Mouse (Mus musculus): ENCODE results near the gene Cdc14b.

Gene Cdc14b

DNA sequence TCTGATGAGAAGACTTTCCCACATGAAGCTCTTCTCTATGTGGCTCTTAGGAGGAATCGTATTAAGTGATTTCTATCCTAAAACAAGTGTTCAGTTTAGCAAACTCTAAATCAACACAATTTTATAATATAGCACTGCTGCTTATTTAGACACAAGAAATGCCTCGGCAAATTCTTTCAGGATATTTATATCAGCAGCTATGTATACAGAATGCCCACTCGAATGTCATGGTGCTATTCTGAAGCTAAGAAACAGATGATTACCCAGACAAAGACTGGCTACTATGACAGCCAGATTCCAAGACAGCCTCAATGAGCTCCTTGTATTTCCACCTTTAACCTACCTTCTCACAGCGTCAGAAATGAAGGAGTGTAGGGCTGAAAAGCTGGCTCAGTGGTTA is 42.0 kb downstream of the Cdc14b start:
- DNase-seq: no peak

DNA sequence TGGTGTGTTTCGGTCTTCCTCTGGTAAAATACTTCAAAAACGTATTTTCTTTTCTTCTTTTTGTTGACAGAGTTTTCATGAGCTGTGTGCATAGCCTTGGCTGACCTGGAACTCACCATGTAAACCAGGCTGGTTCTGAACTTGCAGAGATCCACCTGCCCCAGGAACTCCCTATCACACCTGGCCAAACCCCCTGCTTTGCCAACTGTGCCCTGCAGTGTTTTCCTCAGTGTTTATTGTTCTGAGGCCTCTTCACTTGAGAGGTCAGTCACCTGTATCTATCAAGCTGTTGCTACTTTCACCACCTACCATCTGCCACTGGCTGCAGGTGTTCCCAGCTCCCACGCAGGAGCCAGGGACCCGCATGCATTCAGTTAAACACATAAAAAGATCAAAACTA is 48.4 kb downstream of the Cdc14b start:
- no peak for DNase-seq

DNA sequence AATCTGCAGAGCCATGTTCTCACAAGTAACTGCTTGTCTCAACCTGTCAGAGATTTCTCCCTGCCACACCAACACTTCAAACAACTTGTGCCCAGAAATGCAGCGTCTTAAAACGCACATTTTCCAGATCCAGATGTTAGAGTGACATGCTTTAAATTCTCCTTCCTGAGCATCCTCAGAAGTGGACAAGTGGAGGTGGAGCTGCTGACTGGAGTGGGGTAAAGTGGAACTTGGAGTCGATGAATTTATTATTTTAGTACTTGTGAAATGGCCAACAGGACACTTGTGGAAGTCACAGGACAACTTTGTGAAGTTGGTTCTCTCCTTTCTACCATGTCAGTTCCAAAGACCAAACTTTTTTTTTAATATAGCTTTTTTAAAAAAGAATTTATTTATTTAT is 49.4 kb downstream of the Cdc14b start:
- no peak for DNase-seq

DNA sequence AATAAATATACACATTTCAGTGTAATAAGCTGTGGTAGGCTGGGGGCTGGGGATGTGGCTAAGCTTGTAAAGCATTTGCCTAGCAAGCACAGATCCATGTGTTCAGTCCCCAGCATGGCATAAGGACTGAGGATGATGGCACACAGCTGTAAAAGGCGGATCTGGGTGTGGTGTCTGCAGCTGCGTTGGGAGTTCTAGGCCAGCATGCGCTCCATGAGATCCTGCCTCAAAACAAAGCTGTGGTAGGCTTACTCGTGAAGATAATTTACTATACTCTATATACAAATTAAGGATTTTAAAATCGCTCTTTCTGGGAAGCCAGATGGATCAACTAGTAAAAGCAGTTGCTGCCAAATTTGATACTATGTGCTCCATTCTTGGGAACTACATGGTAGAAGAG is 60.2 kb downstream of the Cdc14b start:
- DNase-seq: no peak

DNA sequence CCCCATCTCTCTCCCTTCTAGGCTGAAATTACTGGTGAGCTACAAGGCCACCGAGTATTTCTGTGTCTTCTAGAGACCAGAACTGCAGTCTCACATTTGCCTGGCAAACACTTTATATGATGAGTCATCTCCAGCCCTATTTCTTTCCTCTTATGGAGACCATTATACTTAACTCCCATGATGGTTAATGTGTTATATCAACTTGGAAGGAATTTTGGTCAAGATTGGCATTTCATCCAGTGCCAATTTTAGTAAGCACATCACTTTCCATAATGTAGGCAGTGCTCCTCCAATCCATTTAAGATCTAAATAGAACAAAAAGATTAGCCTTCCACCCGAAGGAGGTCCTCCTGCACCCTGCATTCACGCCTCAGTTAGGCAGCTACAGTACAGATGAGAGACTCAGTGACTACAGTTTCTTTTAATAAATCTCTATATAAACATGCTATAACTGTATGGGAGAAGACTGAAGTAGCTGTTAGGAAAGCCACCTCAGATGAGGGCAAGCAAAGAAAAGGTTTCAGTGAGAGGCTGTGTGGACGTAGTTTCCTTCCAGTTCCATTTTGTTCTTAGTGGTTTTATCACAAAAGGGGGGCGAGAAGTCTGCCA is 63.0 kb downstream of the Cdc14b start:
- DNase-seq: no peak

DNA sequence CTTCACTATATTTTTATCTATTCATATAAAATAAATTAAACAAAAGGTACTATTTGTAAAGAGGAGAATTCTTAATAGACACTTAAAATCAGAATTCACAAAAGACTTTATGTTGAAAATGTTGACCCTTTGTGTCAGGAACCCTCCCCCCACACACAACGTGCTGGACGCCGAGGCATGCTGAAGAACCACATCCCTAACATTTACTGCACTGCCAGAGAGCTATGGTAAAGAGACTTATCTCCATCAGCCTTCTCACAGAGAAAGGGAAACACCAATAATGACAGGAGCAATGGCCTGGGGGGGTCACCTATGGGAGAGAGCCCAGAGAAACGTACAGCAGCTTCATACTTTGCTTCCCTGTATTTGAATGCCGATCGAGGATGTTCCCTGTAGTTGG is 66.9 kb downstream of the Cdc14b start:
- DNase-seq: no peak

DNA sequence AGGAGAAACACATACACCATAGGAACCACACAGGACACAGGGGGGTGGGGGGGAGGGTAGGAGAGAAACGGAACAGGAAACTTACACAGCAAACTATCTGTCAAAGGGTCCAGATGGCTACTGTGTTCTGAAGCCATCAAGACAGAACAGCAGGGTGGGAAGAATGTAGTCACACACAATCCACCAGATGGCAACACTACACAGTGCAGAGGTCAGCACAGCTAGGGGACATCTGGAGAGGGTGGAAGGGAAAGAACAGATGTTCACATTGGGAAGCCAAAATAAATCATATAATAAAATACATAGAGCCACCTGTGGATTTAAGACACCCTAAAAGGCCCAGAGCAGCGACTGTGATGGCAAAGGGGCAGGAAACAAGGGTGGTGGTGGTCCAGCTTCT is 69.9 kb downstream of the Cdc14b start:
- peak; percentile 30 for DNase-seq

DNA sequence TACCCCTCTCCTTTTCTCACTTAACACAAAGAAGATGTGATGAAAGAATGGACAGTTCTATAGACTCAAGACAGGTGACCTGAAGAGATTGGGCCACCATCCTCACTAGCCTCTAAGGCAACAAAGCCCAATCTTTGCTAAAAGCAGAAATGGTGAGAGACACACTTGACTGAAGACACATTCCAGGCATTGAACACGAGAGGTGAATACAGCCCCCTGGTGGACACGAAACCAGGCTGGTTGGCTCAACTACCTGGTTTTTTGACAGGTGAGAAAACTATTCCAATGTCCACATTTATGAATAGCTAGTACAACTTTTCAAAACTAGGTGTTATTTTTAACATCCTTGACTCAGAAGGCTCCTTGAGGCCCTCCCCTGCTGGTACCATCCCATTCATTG is 70.4 kb downstream of the Cdc14b start:
- peak; percentile 11 for DNase-seq

DNA sequence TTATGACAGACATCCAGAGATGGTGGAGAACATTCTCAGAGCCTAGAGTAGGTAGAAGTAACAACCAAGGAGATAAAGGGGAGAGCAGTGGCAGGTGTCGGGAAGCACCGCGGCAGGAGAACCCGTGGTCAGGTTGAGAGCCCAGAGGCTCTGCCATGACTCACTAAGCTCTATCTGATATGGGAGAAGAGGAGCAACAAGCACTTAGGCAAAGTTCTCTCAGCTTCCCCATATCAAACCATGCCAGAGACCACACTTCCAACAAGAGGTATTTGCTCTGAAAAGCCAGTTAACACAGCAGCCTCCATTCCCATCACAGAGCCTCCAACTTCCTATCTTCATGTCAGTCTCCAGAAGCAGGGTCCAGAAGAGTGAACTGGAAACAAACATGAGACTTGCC is 74.2 kb downstream of the Cdc14b start:
- no peak for DNase-seq

DNA sequence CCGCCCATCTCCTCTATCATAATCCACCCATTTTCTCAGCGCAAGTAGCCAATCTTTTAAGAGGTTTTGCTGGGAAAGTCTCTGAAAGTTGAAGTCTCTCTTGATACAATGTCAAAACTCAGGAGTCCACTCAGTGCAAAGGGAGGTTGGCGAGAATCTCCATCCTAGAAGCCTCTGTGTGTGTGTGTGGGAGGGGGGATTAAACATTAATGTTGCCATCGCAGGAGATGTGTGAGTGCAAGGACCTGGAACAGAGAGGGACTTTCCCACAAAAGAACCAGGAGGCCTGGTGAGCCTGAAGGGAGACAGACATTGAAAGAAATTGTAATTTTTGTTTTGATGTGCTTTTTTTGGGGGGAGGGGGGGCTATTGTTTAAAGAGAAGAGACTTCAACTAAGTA is 76.8 kb downstream of the Cdc14b start:
- DNase-seq: no peak

DNA sequence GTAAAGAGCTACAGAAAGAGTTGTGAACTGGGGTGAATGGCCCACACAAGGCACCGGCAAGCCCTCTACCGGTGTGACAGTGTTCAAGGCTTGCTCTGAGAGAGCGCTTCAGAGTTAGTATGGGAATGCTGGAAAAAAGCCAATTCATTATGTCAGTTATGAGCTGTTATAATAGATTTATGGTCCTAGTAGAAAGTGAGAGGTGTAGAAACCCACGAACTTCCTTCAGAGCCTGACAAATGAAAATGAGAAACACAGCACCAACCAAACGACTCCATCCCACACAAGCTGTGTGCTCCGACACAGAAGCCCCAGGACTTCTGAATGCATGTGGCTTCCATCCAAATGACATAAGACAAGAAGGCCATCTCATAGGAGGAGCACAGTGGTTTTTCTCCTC is 77.2 kb downstream of the Cdc14b start:
- no peak for DNase-seq

DNA sequence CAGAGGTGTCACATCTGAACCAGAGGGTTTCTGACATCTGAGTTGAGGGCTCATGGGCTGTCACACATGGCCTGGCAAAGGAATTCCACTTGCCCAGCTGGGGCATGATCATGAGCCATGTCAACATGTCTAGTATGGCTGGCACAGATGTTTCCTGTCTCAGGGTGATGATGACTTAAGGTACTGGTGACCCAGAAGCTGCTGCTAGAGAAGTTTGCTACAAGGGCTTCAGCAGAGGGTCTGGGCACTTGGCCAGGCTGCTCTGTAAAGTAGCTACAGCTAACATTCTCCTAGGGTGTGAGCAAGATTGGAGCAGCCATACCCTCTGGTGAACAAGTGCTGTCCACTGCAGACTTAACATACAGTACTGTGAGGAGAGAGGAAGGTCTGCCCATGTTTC is 88.0 kb downstream of the Cdc14b start:
- DNase-seq: no peak

DNA sequence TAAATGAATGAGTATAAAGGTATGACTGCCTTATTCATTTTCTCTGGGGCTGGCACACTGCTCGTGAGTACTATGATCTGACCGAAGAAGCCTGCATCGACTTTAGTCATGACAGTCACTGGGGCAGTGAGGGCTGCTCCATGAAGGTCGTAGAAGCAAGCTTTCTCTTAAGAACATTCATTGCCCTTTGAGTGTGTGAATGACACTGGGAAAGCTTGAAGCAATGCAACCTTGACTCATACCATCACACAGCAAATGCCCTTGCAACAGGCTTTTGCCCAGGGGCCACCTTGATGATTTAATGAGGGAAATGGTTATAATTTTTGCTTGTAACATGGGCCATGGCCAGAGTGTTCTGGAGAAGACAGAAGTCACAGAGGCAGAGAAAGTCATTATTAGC is 88.6 kb downstream of the Cdc14b start:
- DNase-seq: no peak

DNA sequence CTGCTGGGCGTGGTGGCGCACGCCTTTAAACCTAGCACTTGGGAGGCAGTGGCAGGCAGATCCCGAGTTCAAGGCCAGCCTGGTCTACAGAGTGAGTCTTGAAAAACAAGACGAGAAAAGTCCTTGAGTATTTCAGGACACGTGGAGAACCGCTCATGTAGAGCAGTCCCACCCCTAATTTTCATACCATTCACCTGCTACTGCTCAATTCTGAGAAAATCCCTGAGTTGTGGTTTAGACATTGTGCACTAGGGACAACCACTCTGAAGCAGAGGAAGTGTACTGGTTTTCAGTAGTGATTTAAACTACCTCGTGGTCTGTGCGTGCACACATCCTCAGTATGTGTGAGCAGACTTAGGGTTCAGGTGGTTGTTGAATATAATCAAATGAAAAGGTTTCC is 89.5 kb downstream of the Cdc14b start:
- no peak for DNase-seq

DNA sequence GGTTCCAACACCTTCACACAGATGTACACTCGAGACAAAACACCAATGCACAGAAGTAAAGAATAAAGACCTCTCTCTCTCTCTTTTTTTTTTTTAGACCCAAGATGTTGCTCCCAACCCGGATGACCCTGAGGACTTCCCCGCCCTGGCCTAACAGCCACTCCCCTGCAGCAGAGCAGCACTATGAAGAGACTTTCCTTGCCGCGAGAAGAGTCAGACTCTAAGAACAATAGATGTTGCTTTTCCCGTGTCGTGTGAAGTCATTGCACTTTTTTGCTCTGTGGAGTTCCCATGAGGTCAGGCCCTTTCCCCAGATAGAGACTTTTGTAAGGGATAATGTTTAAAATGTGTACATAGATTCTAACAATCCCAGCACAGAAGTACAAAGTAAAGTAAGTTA is 89.9 kb downstream of the Cdc14b start:
- no peak for DNase-seq

DNA sequence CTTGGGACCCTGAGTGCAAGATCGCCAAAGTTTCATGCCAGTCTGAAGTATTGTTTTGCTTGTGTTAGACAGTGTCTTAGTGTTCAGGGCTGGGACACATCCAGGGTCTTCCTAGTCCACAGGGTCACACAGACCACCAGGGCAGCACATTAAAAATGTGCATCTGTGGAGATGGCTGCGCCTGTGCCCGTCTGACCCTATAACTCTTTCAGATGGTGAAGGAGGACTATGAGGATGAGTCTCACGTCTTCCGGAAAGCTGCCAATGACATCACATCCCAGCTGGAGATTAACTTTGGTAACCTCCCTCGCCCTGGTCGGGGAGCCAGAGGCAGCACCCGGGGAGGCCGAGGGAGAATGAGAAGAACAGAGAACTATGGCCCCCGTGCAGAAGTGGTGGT is 90.7 kb downstream of the Cdc14b start:
- no peak for DNase-seq

DNA sequence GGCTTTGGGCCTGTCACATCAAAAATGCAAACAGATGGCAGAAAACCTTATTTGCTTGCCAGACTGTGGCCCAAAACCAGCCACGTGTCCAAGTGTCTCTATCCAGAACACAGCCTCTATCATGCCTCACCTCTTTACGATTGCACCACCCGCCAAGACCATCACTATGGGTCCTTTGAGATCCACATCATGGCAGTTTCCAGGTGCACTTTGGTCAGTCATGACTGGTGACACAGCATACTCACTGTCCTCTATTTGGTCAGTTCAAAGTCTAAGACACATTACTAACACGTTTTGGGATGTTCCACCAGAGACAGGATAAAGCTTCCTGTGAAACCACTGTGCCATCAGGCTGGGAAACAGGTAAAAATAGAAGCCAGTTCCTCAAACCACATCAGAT is 91.5 kb downstream of the Cdc14b start:
- no peak for DNase-seq

DNA sequence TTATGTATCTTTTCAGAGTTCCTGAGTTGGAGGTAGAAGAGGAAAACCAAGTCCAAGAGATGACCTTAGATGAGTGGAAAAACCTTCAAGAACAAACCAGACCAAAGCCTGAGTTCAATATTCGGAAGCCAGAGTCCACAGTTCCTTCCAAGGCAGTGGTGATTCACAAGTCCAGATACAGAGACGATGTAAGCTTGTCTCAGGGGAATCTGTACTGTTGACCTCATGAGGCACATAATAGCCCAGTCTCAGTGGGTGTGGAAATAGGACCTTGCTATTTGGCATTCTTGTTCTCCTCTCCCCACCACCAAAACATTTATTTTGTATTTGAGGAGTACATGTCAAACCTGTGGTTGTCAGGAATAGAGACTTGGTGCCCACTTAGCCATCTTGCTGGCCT is 93.0 kb downstream of the Cdc14b start:
- no peak for DNase-seq

DNA sequence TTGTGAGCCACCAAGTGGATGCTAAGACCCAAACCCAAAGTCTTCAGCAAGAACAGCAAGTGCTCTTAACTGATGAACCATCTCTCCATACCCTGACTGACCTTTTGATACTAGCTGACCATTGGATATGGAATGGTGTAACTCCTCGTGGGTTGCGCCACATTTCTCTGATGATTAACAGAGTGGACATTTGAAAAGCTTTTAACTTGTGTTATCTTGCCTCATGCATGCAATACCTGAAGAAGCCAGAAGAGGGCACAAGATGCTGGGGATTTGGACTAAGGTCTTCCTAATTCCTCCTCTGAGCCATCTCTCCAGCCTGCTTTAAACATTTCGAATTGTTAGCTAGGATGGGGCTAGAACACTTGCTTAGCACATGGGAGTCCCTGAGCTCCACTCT is 94.2 kb downstream of the Cdc14b start:
- peak; percentile 66 for DNase-seq

DNA sequence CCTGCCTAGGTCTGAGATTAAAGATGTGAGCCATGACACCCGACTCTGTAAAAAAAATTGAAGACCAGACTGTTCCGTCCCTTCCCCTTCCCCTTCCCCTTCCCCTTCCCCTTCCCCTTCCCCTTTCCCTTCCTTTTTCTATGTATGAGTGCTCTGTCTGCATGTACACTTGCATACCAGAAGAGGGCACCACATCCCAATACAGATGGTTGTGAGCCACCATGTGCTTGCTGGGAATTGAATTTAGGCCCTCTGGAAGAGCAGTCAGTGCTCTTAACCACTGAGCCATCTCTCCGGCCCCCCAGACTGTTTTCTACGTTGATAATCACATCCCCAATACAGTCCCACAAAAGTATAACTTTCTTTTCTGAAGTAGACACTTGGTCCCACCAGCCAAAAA is 94.8 kb downstream of the Cdc14b start:
- DNase-seq: peak; percentile 18

DNA sequence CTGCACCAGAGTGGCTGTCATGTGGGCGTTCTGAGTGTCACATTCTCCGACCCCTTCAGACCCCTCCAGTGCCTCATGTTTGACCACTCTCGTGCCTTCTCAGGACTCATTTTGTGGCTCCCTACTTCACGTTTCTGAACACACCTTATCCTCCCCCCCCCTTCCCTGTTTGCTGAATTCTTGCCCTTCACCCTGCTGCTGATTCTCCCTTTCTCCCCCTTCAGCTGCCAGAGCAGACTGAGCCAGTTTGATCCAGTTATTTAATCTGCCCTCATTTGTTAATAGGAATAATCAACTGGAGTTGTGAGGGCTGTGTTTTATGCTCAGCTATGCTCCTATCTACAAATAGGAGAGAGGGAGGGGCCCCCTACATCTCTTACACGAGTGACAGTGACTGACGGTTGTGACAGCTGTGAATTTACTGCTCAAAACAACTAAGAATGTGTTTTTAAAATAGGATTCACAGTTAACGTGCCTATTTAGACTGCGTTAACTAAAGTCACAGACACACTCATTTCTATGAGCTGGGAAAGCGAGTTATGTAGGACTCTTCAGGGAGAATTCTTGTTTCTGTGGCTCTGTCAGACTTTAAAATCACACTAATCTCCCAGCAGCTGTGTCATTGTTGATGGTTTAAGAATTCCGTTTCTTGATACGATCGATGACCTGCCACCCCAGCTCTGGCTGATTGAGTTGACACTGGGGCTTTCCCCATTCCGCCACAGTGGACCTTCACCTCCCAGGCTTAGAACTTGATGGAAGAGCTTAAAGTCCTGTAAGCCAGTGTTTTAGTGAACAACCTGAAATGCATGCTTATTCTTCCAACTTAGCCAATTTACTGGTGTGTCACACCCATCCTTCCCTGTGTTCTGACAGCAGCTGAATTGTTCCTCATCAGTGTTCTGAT is 96.1 kb downstream of the Cdc14b start:
- peak; percentile 49 for DNase-seq

DNA sequence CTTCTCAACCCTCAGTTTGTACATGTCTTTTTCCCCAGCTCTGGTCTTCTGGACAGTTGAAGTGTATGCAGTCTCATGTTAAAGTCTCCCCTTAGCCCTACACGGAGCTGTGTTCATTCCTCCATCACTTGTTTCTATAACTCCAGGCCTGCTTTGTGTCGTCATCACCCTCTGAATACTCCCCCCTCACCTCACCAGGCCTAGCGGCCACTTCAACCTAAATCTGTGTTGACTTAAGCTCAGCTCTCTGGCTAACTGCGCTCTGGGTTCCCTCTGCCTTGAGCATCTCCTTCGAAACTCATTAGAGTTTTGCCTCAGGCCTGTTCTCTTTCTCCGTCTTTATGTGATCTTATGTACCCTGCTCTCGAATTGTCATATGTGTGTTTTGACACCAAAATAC is 97.1 kb downstream of the Cdc14b start:
- peak; percentile 64 for DNase-seq

DNA sequence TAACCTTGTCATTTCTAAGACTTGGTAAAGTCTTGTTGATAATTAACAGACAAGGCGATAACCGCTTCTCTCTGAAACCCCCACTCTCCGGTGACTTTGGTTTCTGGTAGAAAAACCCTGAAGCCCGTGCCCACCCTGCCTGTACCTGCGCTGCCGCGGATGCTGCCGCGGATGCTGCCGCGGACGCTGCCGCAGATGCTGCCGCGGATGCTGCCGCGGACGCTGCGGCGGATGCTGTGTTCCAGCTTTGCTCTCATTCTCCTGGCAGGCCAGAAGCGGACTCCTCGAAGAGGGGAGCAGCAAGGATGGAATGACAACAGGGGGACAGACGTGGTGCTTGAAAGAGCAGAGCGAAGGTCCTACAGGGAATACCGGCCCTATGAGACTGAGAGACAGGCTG is 105.3 kb downstream of the Cdc14b start:
- DNase-seq: no peak

DNA sequence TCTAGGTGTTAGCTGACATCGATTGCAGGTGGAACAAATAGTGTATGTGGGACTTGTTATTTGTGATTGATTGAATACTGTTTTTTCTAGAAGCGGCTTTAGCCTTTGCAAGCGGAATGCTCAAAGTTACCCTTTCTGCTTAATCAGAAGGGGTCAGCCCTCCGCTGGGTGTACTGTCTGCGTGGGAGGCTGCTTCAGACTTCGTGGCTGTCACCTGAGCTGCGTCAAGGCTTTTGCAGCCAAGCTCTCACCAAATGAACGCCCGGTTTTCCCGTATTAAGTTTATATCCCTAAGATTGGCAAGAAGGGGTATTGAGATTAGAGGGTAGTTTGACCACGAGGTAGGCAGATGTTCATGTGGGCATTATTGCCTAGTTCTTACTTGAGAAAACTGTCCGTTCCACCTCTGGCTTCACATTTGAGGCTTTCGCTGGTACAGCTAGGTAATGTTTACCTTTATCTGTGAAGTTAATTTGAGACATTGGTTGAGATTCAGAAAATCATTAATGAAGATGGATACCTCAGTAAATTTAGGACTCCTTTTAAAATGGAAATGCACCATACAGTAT is 111.9 kb downstream of the Cdc14b start:
- no peak for DNase-seq
